Mouse (Mus musculus) left cerebral cortex, adult 2 months (tissue): Measurements from ENCODE around the gene Eif5a. TPM values are rescaled to one million over a fixed set of nuclear protein-coding genes. Genes with fewer than 3 reads are reported as not detected.

Source experiments
- DNase-seq, 2 experiments: peaks; one replicate each; pipeline ENCODE4 v3.0.0; 2021 to 2022; ENCODE audit warnings: low spot score in 2 of 2, mixed read lengths in 1 of 2; ENCODE audit errors: extremely low spot score in 1 of 2
- H3K27ac ChIP-seq: fragments of 200-600 bp; 2 replicates; pipeline ENCODE4 v1.8.1; 2022
- H3K4me3 ChIP-seq: fragments of 200-600 bp; 2 replicates; pipeline ENCODE4 v1.8.1; 2022
- CTCF ChIP-seq: fragments of 200-600 bp; IDR thresholded peaks from 2 replicates; pipeline ENCODE4 v1.8.1; 2022; ENCODE audit warnings: antibody characterized with exemption, mild to moderate bottlenecking, moderate library complexity
- intact Hi-C: fragments of 180-260 bp; cut with DNase I; formaldehyde crosslinking; loops from one replicate; pipeline ENCODE4 v1.15.1; 2025
- microRNA-seq, 2 experiments: library from miRNA; unstranded; fragments of <30 nt; microRNA quantifications; one replicate each; pipeline ENCODE4 v1.2.0; 2021
- total RNA-seq, 2 experiments: library from RNA; stranded (reverse); gene quantifications; 2 replicates each; pipeline ENCODE4 v1.2.3; 2021

Eif5a gene
- total RNA-seq, 2 experiments from 2014 or later, result 408 to 429 TPM

DNA sequence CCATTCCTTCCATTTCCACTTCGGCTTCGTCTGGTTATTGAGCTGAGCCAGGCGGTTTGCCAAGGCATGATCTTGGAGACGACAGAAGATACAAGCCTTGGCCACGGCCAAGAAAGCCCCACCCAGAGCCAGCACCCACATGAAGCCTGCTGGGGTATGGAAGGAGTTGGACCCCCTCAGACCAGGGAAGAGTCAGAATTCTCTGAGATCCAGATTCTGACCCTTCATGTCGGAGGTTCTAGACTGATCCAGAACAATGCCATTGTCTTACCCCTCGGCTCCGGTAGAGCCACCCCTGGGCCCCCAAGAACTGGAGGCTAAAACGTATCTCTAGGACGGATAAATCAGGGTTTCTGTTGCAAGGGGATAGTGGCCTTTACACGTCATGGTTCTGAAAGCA, 43.9 kb downstream of the Eif5a start, which contains the start of gene Tmem95:
Tmem95 (minus strand) TSS at position 141 of the 400 bp plus-strand sequence.
- DNase-seq, result no peak
- no peak for TF ChIP-seq CTCF
- no peak within 1 kb of the TSS for H3K4me3 ChIP-seq

DNA sequence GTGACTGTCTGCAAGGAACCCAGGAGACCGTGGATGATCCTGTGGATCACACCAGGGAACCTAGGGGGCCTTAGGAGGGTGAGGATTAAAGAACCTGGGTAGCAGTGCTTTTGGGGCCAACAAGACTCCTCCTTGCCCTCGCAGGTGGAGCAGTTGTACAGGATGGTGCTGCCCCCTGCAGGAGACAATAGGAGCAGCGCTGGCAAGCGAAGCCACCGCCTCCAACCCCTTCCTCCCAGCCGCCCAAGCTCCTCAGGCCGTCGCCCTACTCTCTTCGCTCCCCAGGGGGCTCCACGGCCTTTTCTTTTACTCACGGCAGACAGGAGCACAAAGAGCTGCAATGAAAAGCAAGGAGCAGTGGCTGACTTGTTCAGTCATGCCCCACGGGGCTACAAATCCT, 44.9 kb downstream of the Eif5a start:
- H3K4me3 ChIP-seq, result no peak overlapping the region
- intact Hi-C loops, result loop anchor here (2.0 to 5.0 kb wide), 4 partner anchors 40 to 194 kb away; partner anchors contain the start of genes Fgf11, Nlgn2, Polr2a and Senp3
- no peak overlapping the region; the same call in 1 of the 2 replicates for H3K27ac ChIP-seq
- peak; percentile 69 to 77 for DNase-seq
- TF ChIP-seq CTCF, result peak; percentile 82

More for the DNA sequence above, 43.9 kb downstream of the Eif5a start, which contains the start of gene Tmem95:
- intact Hi-C loops, result loop anchor here (2.0 to 5.0 kb wide), 4 partner anchors 41 to 195 kb away; partner anchors contain the start of genes Fgf11, Nlgn2, Polr2a and Senp3
- no peak within 1 kb of the TSS for H3K27ac ChIP-seq

- DNase-seq, result no peak
- TF ChIP-seq CTCF, result no peak
- intact Hi-C loops, result loop anchor here (2.0 to 5.0 kb wide), 4 partner anchors 39 to 193 kb away; partner anchors contain the start of genes Fgf11, Nlgn2, Polr2a and Senp3
- Histone ChIP-seq H3K27ac (peak overlapping the region; percentile 24; the same call in 1 of the 2 replicates), H3K4me3 (no peak overlapping the region)
Measured at GRCm38 (mm10) chr11:69876186-69876585, 45.6 kb downstream of the Eif5a start.

DNA sequence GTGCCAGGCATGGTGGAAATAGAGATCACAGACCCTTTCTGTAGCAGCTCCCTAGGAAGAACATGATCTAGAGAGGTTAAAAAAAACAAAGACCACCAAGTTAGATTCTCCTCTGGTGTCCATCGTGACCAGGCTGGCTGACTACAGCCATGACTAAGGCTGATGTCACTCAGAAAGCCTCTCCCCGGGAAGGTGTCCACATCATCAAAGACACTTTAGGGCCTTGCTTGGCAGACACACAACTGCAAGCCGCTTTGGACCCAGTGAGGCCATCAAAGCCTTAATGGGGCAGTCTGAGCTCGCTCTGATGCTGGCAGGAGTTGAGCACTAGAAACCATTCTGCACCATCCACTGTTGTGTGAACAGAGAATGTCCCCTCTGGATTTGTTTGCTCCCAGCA, 49.3 kb downstream of the Eif5a start:
- no peak for DNase-seq
- intact Hi-C loops, result no loop called here
- no peak overlapping the region for H3K27ac ChIP-seq
- no peak overlapping the region for H3K4me3 ChIP-seq
- TF ChIP-seq CTCF, result no peak

DNA sequence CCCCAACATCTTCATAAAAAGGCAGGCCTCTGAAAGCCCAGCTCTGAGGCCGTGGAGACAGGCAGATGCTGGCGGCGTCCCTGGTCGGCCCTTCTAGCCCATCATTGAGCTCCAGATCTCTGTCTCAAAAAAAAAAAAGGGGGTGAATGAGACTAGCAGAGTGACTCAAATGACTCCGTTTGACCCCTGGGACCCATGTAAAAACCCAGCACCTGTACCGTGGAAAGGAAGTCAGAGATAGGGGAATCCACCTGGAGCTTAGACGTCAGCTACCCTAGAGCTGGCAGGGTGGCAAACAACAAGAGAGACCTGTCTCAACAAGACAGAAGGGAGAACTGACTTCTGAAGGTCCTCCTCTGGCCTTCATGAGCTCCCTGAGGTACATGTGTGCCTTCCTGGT, 49.9 kb downstream of the Eif5a start:
- Histone ChIP-seq H3K27ac (no peak overlapping the region), H3K4me3 (no peak overlapping the region)
- TF ChIP-seq CTCF, result no peak
- no peak for DNase-seq
- intact Hi-C loops, result no loop called here

DNA sequence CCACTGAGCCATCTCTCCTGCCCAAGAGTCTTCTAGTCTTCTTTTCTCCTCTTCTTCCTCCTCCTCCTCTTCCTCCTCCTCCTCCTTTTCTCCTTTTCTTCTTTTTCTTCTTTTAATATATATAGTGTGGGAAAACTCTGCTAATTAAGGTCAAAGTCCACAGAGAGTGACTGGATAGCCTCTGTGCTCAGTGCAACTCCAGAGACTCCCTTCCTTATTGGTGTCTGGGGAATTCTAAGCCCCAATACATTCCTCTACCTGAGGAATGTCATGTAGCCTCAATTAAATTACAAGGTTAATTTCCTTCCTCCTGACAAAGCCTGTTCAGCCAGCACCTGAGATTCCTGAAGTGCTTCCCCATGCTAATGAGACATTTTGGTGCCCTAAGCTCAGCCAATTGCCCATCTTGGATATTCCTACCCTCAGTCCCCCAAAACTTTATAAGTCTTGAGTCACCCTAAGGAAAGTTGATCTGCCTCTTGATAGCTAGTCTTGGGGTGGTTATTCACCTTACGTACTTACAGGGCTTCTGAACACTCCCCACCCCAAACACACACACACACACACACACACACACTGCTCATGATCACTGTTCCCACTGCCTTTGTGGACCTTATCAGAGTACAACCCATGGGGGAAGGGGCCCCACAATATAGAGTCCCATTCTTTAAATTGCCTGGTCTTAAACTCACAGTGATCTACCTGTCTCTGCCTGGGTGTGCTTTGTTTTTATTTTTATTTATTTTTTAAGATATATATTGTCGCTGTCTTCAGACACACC, 51.3 kb downstream of the Eif5a start:
- intact Hi-C loops, result no loop called here
- Histone ChIP-seq H3K27ac (no peak overlapping the region), H3K4me3 (no peak overlapping the region)
- no peak for TF ChIP-seq CTCF
- DNase-seq, result no peak

DNA sequence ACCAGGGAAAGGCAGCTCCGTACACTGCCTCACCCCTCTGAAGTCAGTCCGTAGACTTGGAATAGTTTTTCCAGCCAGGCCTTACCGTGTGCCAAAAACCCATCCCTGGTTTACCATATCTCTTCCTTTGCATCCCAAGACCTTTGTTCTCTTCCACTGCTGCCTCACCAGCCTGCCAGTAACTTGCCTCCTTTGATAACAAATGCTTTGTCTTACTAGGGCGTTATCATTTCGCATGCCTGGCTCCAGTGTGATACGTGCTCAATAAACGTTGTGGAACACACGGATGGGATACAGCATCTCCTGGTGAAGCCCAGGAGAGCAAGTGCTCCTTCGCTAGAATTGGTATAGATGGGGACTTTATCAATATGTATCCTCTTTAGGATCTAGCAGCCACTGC, 54.4 kb downstream of the Eif5a start:
- TF ChIP-seq CTCF, result no peak
- intact Hi-C loops, result no loop called here
- Histone ChIP-seq H3K4me3 (no peak overlapping the region), H3K27ac (no peak overlapping the region)
- DNase-seq, result no peak

Small RNA genes within 50 kb of the gene (microRNA-seq; reads per million reads assigned to microRNA genes)
- 0 reads per million in 2 experiments for gene Mir6924

Other genes starting within 250 kb of the Eif5a start
- gene Eif4a1, start 249.5 kb downstream of the Eif5a start, total RNA-seq, result 100 to 1,000 TPM; 299 to 311 TPM
- 100 to 1,000 TPM; 108 to 111 TPM for gene Senp3, start 239.9 kb downstream of the Eif5a start, total RNA-seq
- 1 to 10 TPM; 3.3 to 3.8 TPM for gene Tnfsf13, start 236.2 kb downstream of the Eif5a start, total RNA-seq
- gene Tnfsf12, start 226.1 kb downstream of the Eif5a start, total RNA-seq, result 10 to 100 TPM in 1 of 2 experiments, 1 to 10 TPM in 1; 9.5 to 10.6 TPM
- 1 to 10 TPM; 1.4 to 1.9 TPM for gene Tnfsfm13, start 225.9 kb downstream of the Eif5a start, total RNA-seq
- gene Polr2a, start 163.3 kb downstream of the Eif5a start, total RNA-seq, result 10 to 100 TPM; 55.1 to 56.6 TPM
- not detected for gene Slc35g3, start 160.0 kb downstream of the Eif5a start, total RNA-seq
- 100 to 1,000 TPM; 134 to 167 TPM for gene Zbtb4, start 156.0 kb downstream of the Eif5a start, total RNA-seq
- gene Chrnb1, start 126.0 kb downstream of the Eif5a start, total RNA-seq, result 1 to 10 TPM; 1.0 to 1.4 TPM
- gene Fgf11, start 120.1 kb downstream of the Eif5a start, total RNA-seq, result 10 to 100 TPM; 15.9 to 19.8 TPM
- gene Tmem102, start 116.3 kb downstream of the Eif5a start, total RNA-seq, result under 1 TPM in 1 of 2 experiments, not detected in 1; 0.23 TPM
- not detected for gene Gm39566, start 106.7 kb downstream of the Eif5a start, total RNA-seq
- not detected for gene Spem2, start 103.5 kb downstream of the Eif5a start, total RNA-seq
- gene Spem1, start 99.8 kb downstream of the Eif5a start, total RNA-seq, result under 1 TPM; 0.34 to 0.44 TPM
- 100 to 1,000 TPM; 236 to 243 TPM for gene Nlgn2, start 84.2 kb downstream of the Eif5a start, total RNA-seq
- gene Tmem256, start 83.4 kb downstream of the Eif5a start, total RNA-seq, result 100 to 1,000 TPM; 113 to 126 TPM
- 10 to 100 TPM; 19.5 to 22.5 TPM for gene Plscr3, start 75.6 kb downstream of the Eif5a start, total RNA-seq
- under 1 TPM in 1 of 2 experiments, not detected in 1; 0.20 TPM for gene Tnk1, start 63.2 kb downstream of the Eif5a start, total RNA-seq
- not detected for gene Tmem95, start 43.9 kb downstream of the Eif5a start, total RNA-seq
- gene Kctd11, start 40.6 kb downstream of the Eif5a start, total RNA-seq, result 1 to 10 TPM; 1.3 to 1.5 TPM
- not detected for gene Acap1, start 26.4 kb downstream of the Eif5a start, total RNA-seq
- under 1 TPM; 0.23 to 0.87 TPM for gene 2810408A11Rik, start 21.0 kb downstream of the Eif5a start, total RNA-seq
- 100 to 1,000 TPM; 121 to 124 TPM for gene Neurl4, start 20.9 kb downstream of the Eif5a start, total RNA-seq
- 10 to 100 TPM; 31.0 to 31.7 TPM for gene Gps2, start 8.1 kb downstream of the Eif5a start, total RNA-seq
- 1 to 10 TPM; 9.9 to 10.0 TPM for gene Ybx2, start 13.8 kb upstream of the Eif5a start, total RNA-seq
- 1 to 10 TPM; 2.3 to 4.1 TPM for gene Slc2a4, start 26.2 kb upstream of the Eif5a start, total RNA-seq
- not detected for gene Cldn7, start 42.8 kb upstream of the Eif5a start, total RNA-seq
- gene Ctdnep1, start 59.2 kb upstream of the Eif5a start, total RNA-seq, result 100 to 1,000 TPM; 116 to 124 TPM
- 10 to 100 TPM; 90.9 to 93.8 TPM for gene Elp5, start 60.6 kb upstream of the Eif5a start, total RNA-seq
- gene Gabarap, start 69.2 kb upstream of the Eif5a start, total RNA-seq, result 100 to 1,000 TPM; 209 to 215 TPM
- 10 to 100 TPM; 44.3 to 48.9 TPM for gene Phf23, start 73.8 kb upstream of the Eif5a start, total RNA-seq
- gene Dvl2, start 78.6 kb upstream of the Eif5a start, total RNA-seq, result 10 to 100 TPM; 32.6 to 32.9 TPM
- 10 to 100 TPM; 59.4 to 62.5 TPM for gene Acadvl, start 93.5 kb upstream of the Eif5a start, total RNA-seq
- gene Dlg4, start 95.0 kb upstream of the Eif5a start, total RNA-seq, result 100 to 1,000 TPM; 818 to 875 TPM
- 1 to 10 TPM; 1.8 to 2.1 TPM for gene Asgr1, start 132.1 kb upstream of the Eif5a start, total RNA-seq
- not detected for gene Asgr2, start 170.7 kb upstream of the Eif5a start, total RNA-seq
- under 1 TPM; 0.81 to 0.94 TPM for gene Mgl2, start 208.4 kb upstream of the Eif5a start, total RNA-seq
- 1 to 10 TPM; 2.2 TPM for gene Clec10a, start 234.2 kb upstream of the Eif5a start, total RNA-seq